Mouse (Mus musculus): Measurements from ENCODE around the gene Ccnt1. TPM values are rescaled to one million over a fixed set of nuclear protein-coding genes. Genes with fewer than 3 reads are reported as not detected.

Ccnt1 gene
- polyA plus RNA-seq, 1 experiment from 2014 or later: 46.7 TPM

GRCm38 (mm10) chr15:98491332-98491731, 79.4 kb downstream of the Ccnt1 start:
- Histone ChIP-seq H3K27ac (no peak overlapping the region), H3K27me3 (replicated peaks) (no peaks in the 10 kb centered on the region), H3K36me3 (no peaks in the 10 kb centered on the region), H3K9me3 (no peaks in the 10 kb centered on the region), H3K4me2 (no peak overlapping the region), H3K4me3 (replicated peaks) (no peak overlapping the region), H3K4me1 (no peaks in the 10 kb centered on the region), H3K9ac (no peak overlapping the region)
- WGBS: 53% methylated on average over 2 of the region's 2 CpGs
- no peak for ATAC-seq (ENCODE audit: insufficient read depth, low FRiP score, low read depth)

Small RNAs within 50 kb of the gene (microRNA-seq; reads per million reads assigned to microRNA genes)
- gene Mir1291: not detected

Other genes with a start within 250 kb of the Ccnt1 start
- not detected in 2 replicates for gene Olfr284, start 229.9 kb downstream of the Ccnt1 start, polyA plus RNA-seq (2015; fragmentation: Nextera tagmentation; extraction: Ambion mirVana)
- not detected in 2 replicates for gene Olfr283, start 190.0 kb downstream of the Ccnt1 start, polyA plus RNA-seq (2015; fragmentation: Nextera tagmentation; extraction: Ambion mirVana)
- gene Olfr282, start 139.7 kb downstream of the Ccnt1 start, polyA plus RNA-seq (2015; fragmentation: Nextera tagmentation; extraction: Ambion mirVana): not detected in 2 replicates
- gene Olfr281, start 118.3 kb downstream of the Ccnt1 start, polyA plus RNA-seq (2015; fragmentation: Nextera tagmentation; extraction: Ambion mirVana): 0.03 TPM in 1 of 2 replicates, not detected in the other
- gene OR5BS1P, start 101.0 kb downstream of the Ccnt1 start, polyA plus RNA-seq (2015; fragmentation: Nextera tagmentation; extraction: Ambion mirVana): not detected in 2 replicates
- gene Lalba, start 88.2 kb downstream of the Ccnt1 start, polyA plus RNA-seq (2015; fragmentation: Nextera tagmentation; extraction: Ambion mirVana): 0.23 TPM in 1 of 2 replicates, not detected in the other
- gene Olfr279, start 78.5 kb downstream of the Ccnt1 start, polyA plus RNA-seq (2015; fragmentation: Nextera tagmentation; extraction: Ambion mirVana): not detected in 2 replicates
- gene Kansl2, start 36.7 kb downstream of the Ccnt1 start, polyA plus RNA-seq (2015; fragmentation: Nextera tagmentation; extraction: Ambion mirVana): 79.4 and 86.7 TPM in 2 replicates
- 0.43 TPM in 1 of 2 replicates, not detected in the other for gene 4930415O20Rik, start 81 bp upstream of the Ccnt1 start, polyA plus RNA-seq (2015; fragmentation: Nextera tagmentation; extraction: Ambion mirVana)
- gene Adcy6, start 39.2 kb upstream of the Ccnt1 start, polyA plus RNA-seq (2015; fragmentation: Nextera tagmentation; extraction: Ambion mirVana): 21.9 and 22.5 TPM in 2 replicates
- gene Cacnb3, start 59.9 kb upstream of the Ccnt1 start, polyA plus RNA-seq (2015; fragmentation: Nextera tagmentation; extraction: Ambion mirVana): 29.0 and 32.2 TPM in 2 replicates
- 22.9 and 26.8 TPM in 2 replicates for gene Ddx23, start 92.0 kb upstream of the Ccnt1 start, polyA plus RNA-seq (2015; fragmentation: Nextera tagmentation; extraction: Ambion mirVana)
- 1.3 and 1.4 TPM in 2 replicates for gene Rnd1, start 106.5 kb upstream of the Ccnt1 start, polyA plus RNA-seq (2015; fragmentation: Nextera tagmentation; extraction: Ambion mirVana)
- 0.84 and 1.1 TPM in 2 replicates for gene Ccdc65, start 137.3 kb upstream of the Ccnt1 start, polyA plus RNA-seq (2015; fragmentation: Nextera tagmentation; extraction: Ambion mirVana)
- gene Fkbp11, start 157.3 kb upstream of the Ccnt1 start, polyA plus RNA-seq (2015; fragmentation: Nextera tagmentation; extraction: Ambion mirVana): 112 and 123 TPM in 2 replicates
- gene Arf3, start 192.3 kb upstream of the Ccnt1 start, polyA plus RNA-seq (2015; fragmentation: Nextera tagmentation; extraction: Ambion mirVana): 41.6 and 45.2 TPM in 2 replicates
- gene Wnt10b, start 207.2 kb upstream of the Ccnt1 start, polyA plus RNA-seq (2015; fragmentation: Nextera tagmentation; extraction: Ambion mirVana): 0.08 TPM in 1 of 2 replicates, not detected in the other
- gene Wnt1, start 218.9 kb upstream of the Ccnt1 start, polyA plus RNA-seq (2015; fragmentation: Nextera tagmentation; extraction: Ambion mirVana): not detected in 2 replicates
- not detected in 2 replicates for gene Ddn, start 238.6 kb upstream of the Ccnt1 start, polyA plus RNA-seq (2015; fragmentation: Nextera tagmentation; extraction: Ambion mirVana)